Mouse (Mus musculus) C2C12 (cell line): ENCODE measurements at regions not wholly inside any gene's neighbourhood (a gene's known extent, or its start where the extent isn't known, plus 50 kb on each side); places are given as distances from the start of the nearest gene placed in this dataset.

Experiments
- CEBPB ChIP-seq: IDR thresholded peaks from one replicate; pipeline ENCODE4 v1.6.1; 2011; ENCODE audit warnings: low read depth, mild to moderate bottlenecking, control low read depth, moderate library complexity
- CTCF ChIP-seq: IDR thresholded peaks from one replicate; pipeline ENCODE4 v1.5.1; 2011; ENCODE audit not compliant: control insufficient read depth, insufficient read depth, insufficient read length
- MAX ChIP-seq: IDR thresholded peaks from one replicate; pipeline ENCODE4 v1.6.1; 2011; ENCODE audit warnings: mild to moderate bottlenecking, control low read depth

GRCm38 (mm10) chr13:4663390-4663789 lies 54.4 kb upstream of the Akr1e1 start:
- TF ChIP-seq CTCF (no peak), CEBPB (no peak), MAX (no peak)
